Mouse (Mus musculus) heart, embryonic 16.5 days (tissue): ENCODE data around the gene Llgl2. TPM values are rescaled to one million over a fixed set of nuclear protein-coding genes. Genes with fewer than 3 reads are reported as not detected.
A peak's percentile ranks its signal among the peaks of the same experiment; 100 is the strongest.

Source experiments
- ATAC-seq: fragments of 200-750 bp; cut with Nextera tagmentation; replicated peaks from 2 replicates; pipeline ENCODE4 v1.8.0; 2017; ENCODE audit warnings: moderate number of reproducible peaks; ENCODE audit not compliant: insufficient read depth, low FRiP score; ENCODE audit errors: extremely low read depth
- H3K27ac ChIP-seq: fragments of 300-500 bp; sonication (generic); 2 replicates; pipeline ENCODE4 v1.5.1; 2014; ENCODE audit warnings: mild to moderate bottlenecking, low read length, control low read depth, moderate library complexity
- H3K27me3 ChIP-seq: fragments of 300-500 bp; sonication (generic); 2 replicates; pipeline ENCODE4 v1.6.1; 2014; ENCODE audit warnings: low read length, mixed read lengths; ENCODE audit not compliant: control insufficient read depth, insufficient read depth
- H3K36me3 ChIP-seq: fragments of 300-500 bp; sonication (generic); 2 replicates; pipeline ENCODE4 v1.6.1; 2014; ENCODE audit not compliant: control insufficient read depth, insufficient read depth
- H3K4me1 ChIP-seq: fragments of 300-500 bp; sonication (generic); 2 replicates; pipeline ENCODE4 v1.6.1; 2014; ENCODE audit warnings: low read length, mixed read lengths; ENCODE audit not compliant: control insufficient read depth, insufficient read depth
- H3K4me2 ChIP-seq: fragments of 300-500 bp; sonication (generic); 2 replicates; pipeline ENCODE4 v1.6.1; 2014; ENCODE audit warnings: low read depth, mild to moderate bottlenecking, control low read depth, low read length
- H3K4me3 ChIP-seq: fragments of 300-500 bp; sonication (generic); 2 replicates; pipeline ENCODE4 v1.5.1; 2014; ENCODE audit warnings: mild to moderate bottlenecking, control low read depth, low read length
- H3K9ac ChIP-seq: fragments of 300-500 bp; sonication (generic); 2 replicates; pipeline ENCODE4 v1.6.1; 2014; ENCODE audit warnings: low read length, control low read depth
- H3K9me3 ChIP-seq: fragments of 300-500 bp; sonication (generic); replicated peaks from 2 replicates; pipeline ENCODE4 v1.6.1; 2016; ENCODE audit warnings: low read length; ENCODE audit not compliant: control insufficient read depth
- WGBS: fragments of 180-500 bp; shearing (Covaris S2); extraction: QIAGEN DNeasy Blood & Tissue Kit; methylation state at CpG from one replicate; pipeline ENCODE4 v1.1.7; 2014; 5-methylcytosine and 5-hydroxymethylcytosine counted together
- polyA plus RNA-seq: library from polyadenylated mRNA; unstranded; fragments of >200 nt; fragmentation: Nextera tagmentation; extraction: Ambion mirVana; gene quantifications from 2 replicates; pipeline ENCODE4 v1.2.1, GENCODE M21; 2015

Llgl2 gene
- polyA plus RNA-seq, 1 experiment from 2014 or later = 17.7 TPM

DNA sequence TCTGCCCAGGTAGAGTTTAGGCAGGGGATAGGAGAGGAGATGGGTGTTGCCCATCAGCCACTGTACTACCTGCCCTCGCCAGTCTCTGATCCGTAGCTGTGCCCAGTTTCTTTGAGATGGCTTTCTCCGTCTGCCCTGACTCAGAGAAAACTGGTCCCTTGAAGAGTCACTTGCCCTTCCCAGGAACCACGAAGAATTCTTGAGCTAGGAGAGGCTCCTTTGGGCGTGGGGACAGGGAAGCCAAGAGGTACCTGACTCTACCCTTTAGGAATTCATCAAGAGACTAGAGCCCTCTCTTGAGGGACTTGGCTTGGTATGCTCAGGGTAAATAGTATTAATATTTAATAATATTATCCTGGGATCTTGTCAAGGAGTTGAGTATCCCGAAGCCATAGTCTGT is 3.8 kb downstream of the Llgl2 start:
- no peak overlapping the region for H3K4me3 ChIP-seq
- no peak overlapping the region for H3K27ac ChIP-seq
- WGBS = 81% methylated on average over 6 of the region's 6 CpGs
- peaks cover 43% of the 10 kb centered on the region for H3K4me1 ChIP-seq
- H3K9me3 ChIP-seq = no peaks in the 10 kb centered on the region
- H3K36me3 ChIP-seq = no peaks in the 10 kb centered on the region
- no peaks in the 10 kb centered on the region for H3K27me3 ChIP-seq
- ATAC-seq = no peak
- no peak overlapping the region for H3K9ac ChIP-seq
- no peak overlapping the region for H3K4me2 ChIP-seq

DNA sequence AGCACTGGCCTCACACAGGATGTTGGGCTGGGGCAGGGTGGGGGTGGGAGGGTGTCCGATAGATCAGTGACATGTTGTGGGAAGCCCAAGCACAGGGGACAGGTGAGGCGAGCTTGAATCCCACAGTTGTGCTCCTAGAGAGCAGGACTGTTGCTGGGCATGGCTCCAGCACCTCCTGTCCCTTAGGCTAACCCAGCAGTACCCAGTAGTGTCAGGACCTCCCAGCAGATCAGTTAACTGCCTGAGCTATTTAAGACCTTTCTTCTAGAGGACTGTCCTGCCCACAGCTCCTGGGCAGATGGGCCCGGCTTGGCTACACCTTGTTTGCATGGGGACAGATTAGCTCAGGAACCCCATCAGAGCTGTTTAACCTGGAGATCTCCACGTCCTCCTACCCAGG is 5.2 kb downstream of the Llgl2 start:
- Histone ChIP-seq H3K4me2 (no peak overlapping the region), H3K27ac (0 out of 2 replicates have a peak overlapping the region, but pooled peaks have one; percentile 14), H3K4me1 (peaks cover 55% of the 10 kb centered on the region), H3K9ac (no peak overlapping the region), H3K9me3 (no peaks in the 10 kb centered on the region), H3K4me3 (no peak overlapping the region), H3K36me3 (no peaks in the 10 kb centered on the region), H3K27me3 (no peaks in the 10 kb centered on the region)
- ATAC-seq = no peak
- WGBS = 50% methylated on average over 4 of the region's 4 CpGs

DNA sequence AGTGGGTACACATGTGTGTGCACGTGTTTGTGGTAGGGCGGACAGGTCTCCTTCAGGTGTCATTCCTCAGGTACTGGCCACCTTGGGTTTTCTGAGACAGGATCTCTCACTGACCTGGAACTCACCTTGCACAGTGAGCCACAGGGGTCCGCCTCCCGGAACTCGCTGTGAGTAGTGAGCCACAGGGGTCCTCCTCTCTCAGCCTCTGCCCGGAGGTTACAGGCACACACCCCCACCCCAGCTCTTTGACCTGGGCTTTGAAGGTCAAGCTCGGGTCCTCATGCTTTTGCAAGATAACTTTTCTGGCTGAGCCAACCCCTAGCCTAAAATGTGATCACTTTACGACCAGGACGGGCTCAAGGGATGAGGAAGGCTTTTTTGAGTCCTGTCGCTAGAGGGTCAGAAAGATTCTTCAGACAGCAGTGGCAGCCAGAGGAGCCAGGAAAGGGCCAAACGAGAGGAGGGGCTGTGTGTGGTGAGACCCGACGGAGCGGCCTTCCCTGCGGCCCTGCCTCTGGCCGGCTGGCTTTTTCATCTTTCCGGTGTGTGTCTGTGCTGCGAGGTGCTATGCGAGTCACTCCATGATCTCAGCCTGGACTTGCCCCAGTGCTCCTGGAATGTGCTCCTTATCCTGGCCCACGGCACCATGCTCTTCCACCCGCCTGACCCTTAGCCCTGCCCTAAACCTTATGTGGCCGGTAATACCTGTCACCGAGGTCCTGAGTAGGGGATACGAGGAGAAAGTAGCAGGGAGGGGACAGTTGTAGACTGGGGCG is 6.9 kb downstream of the Llgl2 start:
- Histone ChIP-seq H3K9ac (peak overlapping the region; percentile 45; the same call in 1 of the 2 replicates), H3K9me3 (no peaks in the 10 kb centered on the region), H3K4me1 (peaks cover 51% of the 10 kb centered on the region), H3K27ac (no peak overlapping the region), H3K27me3 (no peaks in the 10 kb centered on the region), H3K4me2 (peak overlapping the region; percentile 11; the same call in 1 of the 2 replicates), H3K4me3 (no peak overlapping the region), H3K36me3 (no peaks in the 10 kb centered on the region)
- 31% methylated on average over 25 of the region's 25 CpGs for WGBS
- ATAC-seq = no peak

DNA sequence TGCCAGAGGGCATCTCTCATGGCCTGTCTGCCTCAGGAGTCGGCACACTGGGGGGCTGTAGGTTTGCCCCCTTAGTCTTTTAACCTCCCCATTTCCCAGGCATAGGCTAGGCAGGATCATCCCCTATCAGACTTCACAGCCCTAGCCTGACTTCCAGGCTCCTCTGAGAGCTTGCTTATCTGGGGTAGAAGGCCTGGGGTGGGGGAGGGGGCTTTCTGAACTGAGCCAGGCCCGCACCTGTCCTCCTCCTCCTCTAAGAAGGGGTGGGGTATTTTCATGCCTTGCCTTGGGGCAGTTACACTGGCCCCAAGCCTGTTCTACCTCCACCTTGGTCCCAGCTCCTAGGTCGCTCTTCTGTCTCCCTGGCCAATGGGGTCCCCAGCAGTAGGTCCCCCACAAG is 7.7 kb downstream of the Llgl2 start:
- WGBS = 38% methylated on average over 3 of the region's 3 CpGs
- Histone ChIP-seq H3K27ac (no peak overlapping the region), H3K27me3 (no peaks in the 10 kb centered on the region), H3K9me3 (no peaks in the 10 kb centered on the region), H3K9ac (no peak overlapping the region), H3K4me1 (peaks cover 51% of the 10 kb centered on the region), H3K36me3 (no peaks in the 10 kb centered on the region), H3K4me3 (no peak overlapping the region), H3K4me2 (no peak overlapping the region)
- ATAC-seq = no peak

DNA sequence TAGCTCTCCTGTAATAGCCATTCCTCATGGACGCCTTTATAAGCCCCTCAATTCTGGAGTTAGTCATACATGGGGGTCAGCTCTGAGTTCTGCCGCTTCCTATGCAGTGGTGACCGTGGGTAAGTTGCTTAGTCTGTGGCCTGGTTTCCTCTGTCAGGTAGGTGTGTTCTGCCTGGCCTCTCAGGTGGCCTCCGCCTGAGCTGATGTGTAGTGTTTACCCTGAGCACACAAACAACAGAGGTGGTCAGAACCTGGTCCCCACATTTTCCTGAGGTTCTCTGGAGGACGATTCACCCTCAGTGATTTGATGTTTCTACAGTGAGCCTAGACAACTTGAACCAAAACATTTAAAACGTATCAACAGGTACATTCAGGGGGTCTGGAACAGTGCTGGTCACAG is 8.2 kb downstream of the Llgl2 start:
- no peaks in the 10 kb centered on the region for H3K36me3 ChIP-seq
- H3K27ac ChIP-seq = no peak overlapping the region; the same call in 1 of the 2 replicates
- H3K4me1 ChIP-seq = peaks cover 55% of the 10 kb centered on the region
- no peak overlapping the region for H3K9ac ChIP-seq
- H3K9me3 ChIP-seq = no peaks in the 10 kb centered on the region
- H3K4me2 ChIP-seq = no peak overlapping the region
- no peak overlapping the region for H3K4me3 ChIP-seq
- WGBS = 63% methylated on average over 6 of the region's 6 CpGs
- ATAC-seq = no peak
- no peaks in the 10 kb centered on the region for H3K27me3 ChIP-seq

DNA sequence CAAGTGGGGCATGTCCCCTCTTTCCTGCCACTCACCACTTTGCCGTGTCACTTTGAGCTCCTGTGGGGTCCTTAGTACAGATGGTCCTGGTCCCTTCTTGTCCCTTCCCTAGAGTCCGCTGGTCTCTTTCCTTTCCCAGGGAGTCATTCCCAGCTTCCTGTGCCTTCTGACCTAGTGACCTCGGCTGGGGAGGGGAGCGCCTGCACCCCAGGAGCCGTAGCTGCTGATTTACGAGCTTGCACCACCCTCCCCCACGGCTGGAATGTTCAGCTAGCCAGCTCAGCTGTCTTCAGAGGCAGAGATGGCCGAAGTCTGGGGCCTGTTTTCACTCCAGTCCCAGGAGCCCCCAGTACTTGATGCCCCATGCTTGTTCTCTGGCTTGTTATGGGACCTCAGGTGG is 8.7 kb downstream of the Llgl2 start:
- H3K9ac ChIP-seq = peak overlapping the region; percentile 55; the same call in 1 of the 2 replicates
- H3K4me1 ChIP-seq = peaks cover 56% of the 10 kb centered on the region
- ATAC-seq = no peak

DNA sequence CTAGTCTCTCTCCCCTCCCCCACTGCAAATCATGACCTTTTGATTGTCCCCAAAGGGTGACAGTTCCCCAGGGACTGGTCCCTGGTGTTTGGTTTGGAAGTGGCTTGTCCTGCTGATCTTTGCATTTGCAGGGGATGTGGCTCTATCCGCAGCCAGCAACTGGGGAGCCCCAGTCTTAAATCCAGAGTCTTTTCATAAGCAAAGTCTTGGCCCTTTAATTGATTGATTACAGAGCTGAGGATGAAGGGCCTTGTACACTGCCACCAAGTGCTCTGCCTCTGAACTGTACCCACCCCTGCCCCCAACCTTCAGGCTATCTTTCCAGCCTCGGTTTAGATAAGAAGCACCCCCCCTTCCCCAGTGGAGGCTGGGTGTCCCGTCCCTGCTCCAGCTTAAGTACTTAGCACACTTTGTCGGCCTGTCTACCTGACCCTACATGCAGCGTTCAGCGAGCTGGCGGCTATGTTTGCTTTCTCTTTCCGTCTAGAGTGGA is 9.2 kb downstream of the Llgl2 start:
- Histone ChIP-seq H3K9me3 (no peaks in the 10 kb centered on the region), H3K27ac (peak overlapping the region; percentile 76), H3K36me3 (no peaks in the 10 kb centered on the region), H3K27me3 (no peaks in the 10 kb centered on the region), H3K4me1 (peaks cover 59% of the 10 kb centered on the region), H3K4me2 (peak overlapping the region; percentile 49), H3K4me3 (no peak overlapping the region), H3K9ac (peak overlapping the region; percentile 55)
- WGBS = 10% methylated on average over 8 of the region's 8 CpGs
- peak; percentile 45 for ATAC-seq

More for the DNA sequence above, 8.7 kb downstream of the Llgl2 start:
- Histone ChIP-seq H3K27me3 (no peaks in the 10 kb centered on the region), H3K4me3 (no peak overlapping the region), H3K4me2 (peak overlapping the region; percentile 49; the same call in 1 of the 2 replicates), H3K9me3 (no peaks in the 10 kb centered on the region), H3K36me3 (no peaks in the 10 kb centered on the region), H3K27ac (peak overlapping the region; percentile 76)
- WGBS = 11% methylated on average over 8 of the region's 8 CpGs

DNA sequence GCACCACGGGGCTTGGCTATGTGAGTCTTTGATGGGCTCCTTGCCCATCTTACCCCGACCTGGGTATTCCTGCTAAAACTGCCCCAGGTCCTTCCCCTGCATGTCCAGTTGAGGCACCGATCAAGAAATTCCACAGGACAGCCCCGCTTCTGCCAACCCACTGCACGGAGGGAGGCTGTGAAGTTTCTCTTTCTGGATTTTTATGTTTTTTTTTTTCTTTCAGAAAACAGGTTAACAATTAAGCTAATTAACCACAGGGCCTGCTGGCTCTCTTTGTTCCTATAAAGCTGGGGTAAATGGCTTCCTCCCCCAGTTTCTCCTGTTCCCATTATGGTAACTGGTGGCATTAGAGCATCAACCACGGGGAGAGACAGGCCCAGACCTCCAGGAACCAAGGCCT is 10.2 kb downstream of the Llgl2 start:
- Histone ChIP-seq H3K4me2 (no peak overlapping the region), H3K4me3 (no peak overlapping the region), H3K36me3 (no peaks in the 10 kb centered on the region), H3K9ac (0 out of 2 replicates have a peak overlapping the region, but pooled peaks have one; percentile 12), H3K9me3 (no peaks in the 10 kb centered on the region), H3K27ac (peak overlapping the region; percentile 76), H3K27me3 (no peaks in the 10 kb centered on the region), H3K4me1 (peaks cover 61% of the 10 kb centered on the region)
- WGBS = 69% methylated on average over 6 of the region's 6 CpGs
- ATAC-seq = no peak

DNA sequence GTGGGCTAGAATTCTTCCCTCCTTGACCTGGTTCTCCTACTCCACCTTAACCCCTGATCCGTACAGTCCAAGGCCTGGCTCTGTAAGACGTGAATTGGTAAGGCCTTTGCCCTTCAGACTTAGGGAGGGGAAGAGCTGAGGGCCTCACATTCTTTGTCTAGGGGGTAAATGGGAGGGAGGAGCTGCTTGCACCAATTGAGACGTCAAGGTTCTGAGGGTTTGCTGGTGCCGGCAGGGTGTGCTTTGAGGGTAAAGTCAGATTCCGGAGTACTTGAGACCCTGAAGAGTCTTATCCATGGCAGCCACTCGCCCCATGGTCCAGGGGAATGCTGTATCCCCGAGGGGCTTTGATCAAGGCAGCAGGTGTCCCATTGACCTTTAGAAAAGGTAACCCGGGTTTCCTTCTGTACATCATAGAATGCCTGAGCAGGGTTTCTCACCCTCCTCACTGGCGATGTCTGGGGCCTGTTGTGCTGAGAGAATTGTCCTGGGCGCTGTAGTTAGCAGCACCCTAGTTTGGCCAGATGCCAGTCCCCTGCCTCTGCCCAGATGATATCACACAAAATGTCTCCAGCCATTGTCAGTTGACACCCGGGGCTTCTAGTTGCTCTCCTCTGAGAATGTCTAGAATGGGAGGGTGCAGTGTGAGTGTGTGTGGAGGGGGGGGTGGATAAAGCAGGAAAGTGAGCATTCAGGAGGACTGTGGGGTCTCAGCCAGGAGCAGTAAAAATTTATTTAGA is 13.0 kb downstream of the Llgl2 start:
- H3K4me2 ChIP-seq = no peak overlapping the region
- ATAC-seq = no peak
- 0 out of 2 replicates have a peak overlapping the region, but pooled peaks have one; percentile 2 for H3K9ac ChIP-seq

More for the DNA sequence above, 13.0 kb downstream of the Llgl2 start:
- H3K36me3 ChIP-seq = no peaks in the 10 kb centered on the region
- WGBS = 38% methylated on average over 11 of the region's 11 CpGs
- H3K9me3 ChIP-seq = no peaks in the 10 kb centered on the region
- no peaks in the 10 kb centered on the region for H3K27me3 ChIP-seq
- H3K4me3 ChIP-seq = no peak overlapping the region
- H3K4me1 ChIP-seq = peaks cover 61% of the 10 kb centered on the region
- H3K27ac ChIP-seq = peak overlapping the region; percentile 34
